Mouse (Mus musculus) midbrain, embryonic 14.5 days (tissue): ENCODE results near the gene Snx30. TPM values are rescaled to one million over a fixed set of nuclear protein-coding genes. Genes with fewer than 3 reads are reported as not detected.

ENCODE experiments used
- ATAC-seq: fragments of 200-750 bp; cut with Nextera tagmentation; 2 replicates; pipeline ENCODE4 v1.8.0; 2017; ENCODE audit warnings: moderate number of reproducible peaks, moderate library complexity; ENCODE audit not compliant: low FRiP score, low TSS enrichment
- DNase-seq: peaks from one replicate; pipeline ENCODE4 v3.0.0-alpha.2; 2015
- H3K27ac ChIP-seq: fragments of 300-500 bp; sonication (generic); replicated peaks from 2 replicates; pipeline ENCODE4 v1.5.1; 2014; ENCODE audit warnings: mild to moderate bottlenecking, low read depth, low read length, moderate library complexity
- H3K27me3 ChIP-seq: fragments of 300-500 bp; sonication (generic); 2 replicates; pipeline ENCODE4 v1.6.1; 2014; ENCODE audit warnings: low read length, control low read depth, mixed read lengths; ENCODE audit not compliant: control insufficient read depth, insufficient read depth
- H3K36me3 ChIP-seq: fragments of 300-500 bp; sonication (generic); 2 replicates; pipeline ENCODE4 v1.6.1; 2014; ENCODE audit warnings: low read length, control low read depth; ENCODE audit not compliant: control insufficient read depth, insufficient read depth
- H3K4me1 ChIP-seq: fragments of 300-500 bp; sonication (generic); 2 replicates; pipeline ENCODE4 v1.6.1; 2014; ENCODE audit warnings: mild to moderate bottlenecking, antibody characterized with exemption, low read length, control low read depth; ENCODE audit not compliant: control insufficient read depth, insufficient read depth
- H3K4me2 ChIP-seq: fragments of 300-500 bp; sonication (generic); 2 replicates; pipeline ENCODE4 v1.6.1; 2014; ENCODE audit warnings: mild to moderate bottlenecking, low read length, moderate library complexity
- H3K4me3 ChIP-seq: fragments of 300-500 bp; sonication (generic); replicated peaks from 2 replicates; pipeline ENCODE4 v1.5.1; 2014; ENCODE audit warnings: low read depth, low read length
- H3K9ac ChIP-seq: fragments of 300-500 bp; sonication (generic); replicated peaks from 2 replicates; pipeline ENCODE4 v1.6.1; 2014; ENCODE audit warnings: mild to moderate bottlenecking, low read length, moderate library complexity
- H3K9me3 ChIP-seq: fragments of 300-500 bp; sonication (generic); 2 replicates; pipeline ENCODE4 v1.6.1; 2016; ENCODE audit warnings: low read length, control low read depth, mixed read lengths; ENCODE audit not compliant: control insufficient read depth
- WGBS: fragments of 180-500 bp; shearing (Covaris S2); extraction: QIAGEN DNeasy Blood & Tissue Kit; methylation state at CpG from one replicate; pipeline ENCODE4 v1.1.7; 2014; 5-methylcytosine and 5-hydroxymethylcytosine counted together
- polyA plus RNA-seq: library from polyadenylated mRNA; unstranded; fragments of >200 nt; fragmentation: Nextera tagmentation; extraction: Ambion mirVana; gene quantifications from 2 replicates; pipeline ENCODE4 v1.2.1, GENCODE M21; 2014

The Snx30 gene
- polyA plus RNA-seq, 1 experiment from 2014 or later: 22.7 TPM

GRCm38 (mm10) chr4:59845245-59845637 is 39.6 kb downstream of the Snx30 start:
- DNase-seq: no peak
- WGBS: 90% methylated on average over 3 of the region's 3 CpGs
- Histone ChIP-seq H3K4me2 (no peak overlapping the region), H3K36me3 (no peaks in the 10 kb centered on the region), H3K27me3 (no peaks in the 10 kb centered on the region), H3K9me3 (no peaks in the 10 kb centered on the region), H3K4me1 (no peaks in the 10 kb centered on the region), H3K27ac (no peak overlapping the region), H3K9ac (no peak overlapping the region), H3K4me3 (no peak overlapping the region)
- ATAC-seq: no peak

- no peak overlapping the region for H3K9ac ChIP-seq
- H3K4me3 ChIP-seq: no peak overlapping the region
- H3K27me3 ChIP-seq: no peaks in the 10 kb centered on the region
- no peaks in the 10 kb centered on the region for H3K4me1 ChIP-seq
- no peak for DNase-seq
- H3K4me2 ChIP-seq: no peak overlapping the region
- no peak for ATAC-seq
- no peaks in the 10 kb centered on the region for H3K9me3 ChIP-seq
- H3K27ac ChIP-seq: no peak overlapping the region
- no peaks in the 10 kb centered on the region for H3K36me3 ChIP-seq
- 93% methylated on average over 5 of the region's 5 CpGs for WGBS
Observed at GRCm38 (mm10) chr4:59847447-59847846, 41.8 kb downstream of the Snx30 start.

- H3K4me2 ChIP-seq: no peak overlapping the region
- 78% methylated on average over 2 of the region's 2 CpGs for WGBS
- no peaks in the 10 kb centered on the region for H3K27me3 ChIP-seq
- no peak overlapping the region for H3K4me3 ChIP-seq
- ATAC-seq (no peak), DNase-seq (peak; percentile 75)
- no peaks in the 10 kb centered on the region for H3K9me3 ChIP-seq
- no peak overlapping the region for H3K27ac ChIP-seq
- H3K36me3 ChIP-seq: no peaks in the 10 kb centered on the region
- H3K9ac ChIP-seq: no peak overlapping the region
- H3K4me1 ChIP-seq: no peaks in the 10 kb centered on the region
Observed at GRCm38 (mm10) chr4:59850181-59850580, 44.5 kb downstream of the Snx30 start.

- Histone ChIP-seq H3K4me1 (no peaks in the 10 kb centered on the region), H3K27me3 (no peaks in the 10 kb centered on the region), H3K4me2 (no peak overlapping the region), H3K9ac (no peak overlapping the region), H3K9me3 (no peaks in the 10 kb centered on the region), H3K27ac (no peak overlapping the region), H3K4me3 (no peak overlapping the region), H3K36me3 (no peaks in the 10 kb centered on the region)
- DNase-seq (peak; percentile 24), ATAC-seq (no peak)
- WGBS: 76% methylated on average over 5 of the region's 5 CpGs
Observed at GRCm38 (mm10) chr4:59850886-59851623, 45.4 kb downstream of the Snx30 start.

GRCm38 (mm10) chr4:59853155-59853554 is 47.5 kb downstream of the Snx30 start:
- ATAC-seq (no peak), DNase-seq (no peak)
- no peaks in the 10 kb centered on the region for H3K27me3 ChIP-seq
- H3K27ac ChIP-seq: no peak overlapping the region
- H3K4me1 ChIP-seq: no peaks in the 10 kb centered on the region
- H3K36me3 ChIP-seq: no peaks in the 10 kb centered on the region
- WGBS: 95% methylated on average over 7 of the region's 7 CpGs
- no peak overlapping the region for H3K4me3 ChIP-seq
- H3K9ac ChIP-seq: no peak overlapping the region
- no peak overlapping the region for H3K4me2 ChIP-seq
- no peaks in the 10 kb centered on the region for H3K9me3 ChIP-seq

GRCm38 (mm10) chr4:59859693-59860425 is 54.2 kb downstream of the Snx30 start:
- no peak for ATAC-seq
- no peak for DNase-seq

GRCm38 (mm10) chr4:59860431-59860830 is 54.8 kb downstream of the Snx30 start:
- DNase-seq (no peak), ATAC-seq (no peak)
- Histone ChIP-seq H3K36me3 (no peaks in the 10 kb centered on the region), H3K4me1 (no peaks in the 10 kb centered on the region), H3K27me3 (no peaks in the 10 kb centered on the region), H3K9me3 (no peaks in the 10 kb centered on the region), H3K4me2 (no peak overlapping the region), H3K4me3 (no peak overlapping the region), H3K9ac (no peak overlapping the region), H3K27ac (no peak overlapping the region)
- WGBS: 85% methylated on average over 2 of the region's 2 CpGs

More at GRCm38 (mm10) chr4:59859693-59860425, 54.2 kb downstream of the Snx30 start:
- Histone ChIP-seq H3K4me1 (no peaks in the 10 kb centered on the region), H3K36me3 (no peaks in the 10 kb centered on the region), H3K4me3 (no peak overlapping the region), H3K27me3 (no peaks in the 10 kb centered on the region), H3K9ac (no peak overlapping the region), H3K9me3 (no peaks in the 10 kb centered on the region), H3K4me2 (no peak overlapping the region), H3K27ac (no peak overlapping the region)
- 71% methylated on average over 16 of the region's 16 CpGs for WGBS

GRCm38 (mm10) chr4:59861871-59862270 is 56.2 kb downstream of the Snx30 start:
- Histone ChIP-seq H3K9ac (no peak overlapping the region), H3K9me3 (no peaks in the 10 kb centered on the region), H3K4me1 (no peaks in the 10 kb centered on the region), H3K36me3 (no peaks in the 10 kb centered on the region), H3K4me2 (no peak overlapping the region), H3K27me3 (no peaks in the 10 kb centered on the region), H3K4me3 (no peak overlapping the region), H3K27ac (no peak overlapping the region)
- DNase-seq (no peak), ATAC-seq (no peak)
- 81% methylated on average over 4 of the region's 4 CpGs for WGBS

GRCm38 (mm10) chr4:59862335-59862734 is 56.7 kb downstream of the Snx30 start:
- Histone ChIP-seq H3K4me2 (no peak overlapping the region), H3K4me3 (no peak overlapping the region), H3K4me1 (no peaks in the 10 kb centered on the region), H3K9ac (no peak overlapping the region), H3K36me3 (no peaks in the 10 kb centered on the region), H3K9me3 (no peaks in the 10 kb centered on the region), H3K27me3 (no peaks in the 10 kb centered on the region), H3K27ac (no peak overlapping the region)
- DNase-seq (no peak), ATAC-seq (no peak)
- 74% methylated on average over 1 of the region's 1 CpGs for WGBS
